Mouse (Mus musculus): ENCODE data around the gene Fam155a. TPM values are rescaled to one million over a fixed set of nuclear protein-coding genes. Genes with fewer than 3 reads are reported as not detected.

The Fam155a gene
- polyA plus RNA-seq, 1 experiment: not detected

- Histone ChIP-seq H3K4me1 (ENCODE audit: control insufficient read depth, insufficient read depth, low read length) (peaks cover 2% of the 10 kb centered on the region), H3K27ac (ENCODE audit: insufficient read depth, low read depth, low read length) (no peak overlapping the region), H3K4me3 (ENCODE audit: insufficient read depth, low read depth, low read length) (no peak overlapping the region)
- 61% methylated on average over 5 of the region's 5 CpGs for WGBS
- no peak for TF ChIP-seq CTCF (IDR thresholded peaks at IDR 0.05; ENCODE audit: insufficient read depth, low read depth, low read length)
These were observed 288.4 kb downstream of the Fam155a start for GRCm38 (mm10) chr8:9482565-9482964.

GRCm38 (mm10) chr8:9471290-9471689, 299.7 kb downstream of the Fam155a start:
- TF ChIP-seq CTCF (IDR thresholded peaks at IDR 0.05; ENCODE audit: insufficient read depth, low read depth, low read length) (no peak), POLR2A (IDR thresholded peaks at IDR 0.05; ENCODE audit: insufficient read depth, low read depth, low read length) (no peak)
- Histone ChIP-seq H3K4me3 (ENCODE audit: insufficient read depth, low read depth, low read length) (no peak overlapping the region), H3K4me1 (ENCODE audit: control insufficient read depth, insufficient read depth, low read length) (no peaks in the 10 kb centered on the region), H3K27ac (ENCODE audit: insufficient read depth, low read depth, low read length) (no peak overlapping the region)
- WGBS: 37% methylated on average over 5 of the region's 5 CpGs

GRCm38 (mm10) chr8:9470114-9470513, 300.8 kb downstream of the Fam155a start:
- no peak overlapping the region for H3K27ac ChIP-seq (ENCODE audit: insufficient read depth, low read depth, low read length)
- H3K4me3 ChIP-seq (ENCODE audit: insufficient read depth, low read depth, low read length): no peak overlapping the region
- H3K4me1 ChIP-seq (ENCODE audit: control insufficient read depth, insufficient read depth, low read length): no peaks in the 10 kb centered on the region
- WGBS: 87% methylated on average over 3 of the region's 3 CpGs
- TF ChIP-seq POLR2A (IDR thresholded peaks at IDR 0.05; ENCODE audit: insufficient read depth, low read depth, low read length) (no peak), CTCF (IDR thresholded peaks at IDR 0.05; ENCODE audit: insufficient read depth, low read depth, low read length) (no peak)

GRCm38 (mm10) chr8:9461111-9461510, 309.9 kb downstream of the Fam155a start:
- Histone ChIP-seq H3K4me3 (ENCODE audit: insufficient read depth, low read depth, low read length) (no peak overlapping the region), H3K27ac (ENCODE audit: insufficient read depth, low read depth, low read length) (no peak overlapping the region), H3K4me1 (ENCODE audit: control insufficient read depth, insufficient read depth, low read length) (0 out of 2 replicates have a peak, but pooled peaks cover 2% of the 10 kb centered on the region)
- 54% methylated on average over 4 of the region's 4 CpGs for WGBS
- no peak for TF ChIP-seq POLR2A (IDR thresholded peaks at IDR 0.05; ENCODE audit: insufficient read depth, low read depth, low read length)
- no peak for TF ChIP-seq CTCF (IDR thresholded peaks at IDR 0.05; ENCODE audit: insufficient read depth, low read depth, low read length)

GRCm38 (mm10) chr8:9460707-9461106, 310.3 kb downstream of the Fam155a start:
- WGBS: 53% methylated on average over 2 of the region's 2 CpGs
- no peak overlapping the region for H3K4me3 ChIP-seq (ENCODE audit: insufficient read depth, low read depth, low read length)
- H3K27ac ChIP-seq (ENCODE audit: insufficient read depth, low read depth, low read length): no peak overlapping the region
- TF ChIP-seq POLR2A (IDR thresholded peaks at IDR 0.05; ENCODE audit: insufficient read depth, low read depth, low read length) (no peak), CTCF (IDR thresholded peaks at IDR 0.05; ENCODE audit: insufficient read depth, low read depth, low read length) (no peak)
- H3K4me1 ChIP-seq (ENCODE audit: control insufficient read depth, insufficient read depth, low read length): 0 out of 2 replicates have a peak, but pooled peaks cover 2% of the 10 kb centered on the region

GRCm38 (mm10) chr8:9458614-9459013, 312.3 kb downstream of the Fam155a start:
- Histone ChIP-seq H3K27ac (ENCODE audit: insufficient read depth, low read depth, low read length) (no peak overlapping the region), H3K4me3 (ENCODE audit: insufficient read depth, low read depth, low read length) (no peak overlapping the region), H3K4me1 (ENCODE audit: control insufficient read depth, insufficient read depth, low read length) (0 out of 2 replicates have a peak, but pooled peaks cover 2% of the 10 kb centered on the region)
- 70% methylated on average over 11 of the region's 11 CpGs for whole genome bisulfite sequencing
- TF ChIP-seq POLR2A (IDR thresholded peaks at IDR 0.05; ENCODE audit: insufficient read depth, low read depth, low read length) (no peak), CTCF (IDR thresholded peaks at IDR 0.05; ENCODE audit: insufficient read depth, low read depth, low read length) (no peak)

GRCm38 (mm10) chr8:9455138-9455537, 315.8 kb downstream of the Fam155a start:
- TF ChIP-seq CTCF (IDR thresholded peaks at IDR 0.05; ENCODE audit: insufficient read depth, low read depth, low read length) (no peak), POLR2A (IDR thresholded peaks at IDR 0.05; ENCODE audit: insufficient read depth, low read depth, low read length) (no peak)
- WGBS: 87% methylated on average over 4 of the region's 4 CpGs
- H3K4me1 ChIP-seq (ENCODE audit: control insufficient read depth, insufficient read depth, low read length): peaks cover 3% of the 10 kb centered on the region; the same call in 1 of the 2 replicates

GRCm38 (mm10) chr8:9453742-9454141, 317.2 kb downstream of the Fam155a start:
- no peak overlapping the region for H3K27ac ChIP-seq (ENCODE audit: insufficient read depth, low read depth, low read length)

More at GRCm38 (mm10) chr8:9455138-9455537, 315.8 kb downstream of the Fam155a start:
- Histone ChIP-seq H3K4me3 (ENCODE audit: insufficient read depth, low read depth, low read length) (no peak overlapping the region), H3K27ac (ENCODE audit: insufficient read depth, low read depth, low read length) (no peak overlapping the region)

GRCm38 (mm10) chr8:9451543-9451942, 319.4 kb downstream of the Fam155a start:
- 72% methylated on average over 4 of the region's 4 CpGs for WGBS
- Histone ChIP-seq H3K4me3 (ENCODE audit: insufficient read depth, low read depth, low read length) (no peak overlapping the region), H3K4me1 (ENCODE audit: control insufficient read depth, insufficient read depth, low read length) (peaks cover 7% of the 10 kb centered on the region; the same call in 1 of the 2 replicates), H3K27ac (ENCODE audit: insufficient read depth, low read depth, low read length) (no peak overlapping the region)
- TF ChIP-seq CTCF (IDR thresholded peaks at IDR 0.05; ENCODE audit: insufficient read depth, low read depth, low read length): no peak
- TF ChIP-seq POLR2A (IDR thresholded peaks at IDR 0.05; ENCODE audit: insufficient read depth, low read depth, low read length): no peak

More at GRCm38 (mm10) chr8:9453742-9454141, 317.2 kb downstream of the Fam155a start:
- Histone ChIP-seq H3K4me3 (ENCODE audit: insufficient read depth, low read depth, low read length) (no peak overlapping the region), H3K4me1 (ENCODE audit: control insufficient read depth, insufficient read depth, low read length) (peaks cover 7% of the 10 kb centered on the region; the same call in 1 of the 2 replicates)
- WGBS: 50% methylated on average over 5 of the region's 5 CpGs
- no peak for TF ChIP-seq POLR2A (IDR thresholded peaks at IDR 0.05; ENCODE audit: insufficient read depth, low read depth, low read length)
- no peak for TF ChIP-seq CTCF (IDR thresholded peaks at IDR 0.05; ENCODE audit: insufficient read depth, low read depth, low read length)

- 77% methylated on average over 7 of the region's 7 CpGs for WGBS
- peaks cover 7% of the 10 kb centered on the region; the same call in 1 of the 2 replicates for H3K4me1 ChIP-seq (ENCODE audit: control insufficient read depth, insufficient read depth, low read length)
- H3K4me3 ChIP-seq (ENCODE audit: insufficient read depth, low read depth, low read length): no peak overlapping the region
- TF ChIP-seq POLR2A (IDR thresholded peaks at IDR 0.05; ENCODE audit: insufficient read depth, low read depth, low read length) (no peak), CTCF (IDR thresholded peaks at IDR 0.05; ENCODE audit: insufficient read depth, low read depth, low read length) (no peak)
- H3K27ac ChIP-seq (ENCODE audit: insufficient read depth, low read depth, low read length): no peak overlapping the region
These were observed 322.3 kb downstream of the Fam155a start for GRCm38 (mm10) chr8:9448613-9449012.
